Mouse (Mus musculus) liver, embryonic 16.5 days (tissue): ENCODE measurements around the gene Nfe2l1. TPM values are rescaled to one million over a fixed set of nuclear protein-coding genes. Genes with fewer than 3 reads are reported as not detected.

Experiments
- ATAC-seq: fragments of 200-750 bp; cut with Nextera tagmentation; 2 replicates; pipeline ENCODE4 v1.8.0; 2017; ENCODE audit warnings: low read depth, mild to moderate bottlenecking, moderate number of reproducible peaks, moderate library complexity
- H3K27ac ChIP-seq: fragments of 300-500 bp; sonication (generic); 2 replicates; pipeline ENCODE4 v1.5.1; 2014; ENCODE audit warnings: mild to moderate bottlenecking, low read length
- H3K27me3 ChIP-seq: fragments of 300-500 bp; sonication (generic); 2 replicates; pipeline ENCODE4 v1.6.1; 2014; ENCODE audit warnings: low read depth, low read length, mixed read lengths; ENCODE audit not compliant: control insufficient read depth, insufficient read depth
- H3K36me3 ChIP-seq: fragments of 300-500 bp; sonication (generic); 2 replicates; pipeline ENCODE4 v1.6.1; 2014; ENCODE audit warnings: mild to moderate bottlenecking; ENCODE audit not compliant: control insufficient read depth, insufficient read depth
- H3K4me1 ChIP-seq: fragments of 300-500 bp; sonication (generic); 2 replicates; pipeline ENCODE4 v1.6.1; 2014; ENCODE audit warnings: low read depth, low read length, mixed read lengths; ENCODE audit not compliant: control insufficient read depth
- H3K4me2 ChIP-seq: fragments of 300-500 bp; sonication (generic); 2 replicates; pipeline ENCODE4 v1.6.1; 2014; ENCODE audit warnings: low read depth, low read length, mixed read lengths
- H3K4me3 ChIP-seq: fragments of 300-500 bp; sonication (generic); 2 replicates; pipeline ENCODE4 v1.5.1; 2014; ENCODE audit warnings: low read depth, mild to moderate bottlenecking, low read length
- H3K9ac ChIP-seq: fragments of 300-500 bp; sonication (generic); 2 replicates; pipeline ENCODE4 v1.6.1; 2014; ENCODE audit warnings: low read depth, low read length
- H3K9me3 ChIP-seq: fragments of 300-500 bp; sonication (generic); replicated peaks from 2 replicates; pipeline ENCODE4 v1.6.1; 2016; ENCODE audit warnings: low read length; ENCODE audit not compliant: control insufficient read depth
- WGBS: fragments of 180-500 bp; shearing (Covaris S2); extraction: QIAGEN DNeasy Blood & Tissue Kit; methylation state at CpG from one replicate; pipeline ENCODE4 v1.1.7; 2014; ENCODE audit not compliant: insufficient replicate concordance; 5-methylcytosine and 5-hydroxymethylcytosine counted together
- polyA plus RNA-seq: library from polyadenylated mRNA; unstranded; fragments of >200 nt; fragmentation: Nextera tagmentation; extraction: Ambion mirVana; gene quantifications from 2 replicates; pipeline ENCODE4 v1.2.1, GENCODE M21; 2015

Gene Nfe2l1
- polyA plus RNA-seq, 1 experiment from 2014 or later: 20.1 TPM

DNA sequence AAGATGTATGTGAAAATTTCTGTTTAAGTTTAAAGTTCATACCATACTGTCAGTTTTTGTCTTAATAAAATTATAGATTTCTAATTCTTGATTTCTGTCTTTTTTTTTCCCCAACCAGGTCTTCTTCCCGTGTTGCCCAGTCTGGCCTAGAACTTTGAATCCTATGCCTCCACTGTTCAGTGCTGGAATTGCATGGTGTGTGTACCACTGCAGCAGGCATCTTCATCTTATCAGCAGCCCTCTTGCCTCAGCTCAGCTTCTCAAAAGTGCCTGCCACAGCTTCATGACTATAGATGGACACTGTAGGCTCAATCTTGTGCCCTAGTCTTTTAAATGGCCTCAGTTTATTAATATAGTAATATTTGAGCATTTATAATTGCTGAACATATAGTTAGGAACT is 21.7 kb downstream of the Nfe2l1 start:
- Histone ChIP-seq H3K27me3 (no peaks in the 10 kb centered on the region), H3K36me3 (peaks cover 35% of the 10 kb centered on the region), H3K27ac (no peak overlapping the region), H3K9ac (no peak overlapping the region), H3K4me2 (no peak overlapping the region), H3K4me3 (no peak overlapping the region), H3K9me3 (no peaks in the 10 kb centered on the region), H3K4me1 (no peaks in the 10 kb centered on the region)
- no peak for ATAC-seq
- 29% methylated on average over 1 of the region's 1 CpGs for WGBS

DNA sequence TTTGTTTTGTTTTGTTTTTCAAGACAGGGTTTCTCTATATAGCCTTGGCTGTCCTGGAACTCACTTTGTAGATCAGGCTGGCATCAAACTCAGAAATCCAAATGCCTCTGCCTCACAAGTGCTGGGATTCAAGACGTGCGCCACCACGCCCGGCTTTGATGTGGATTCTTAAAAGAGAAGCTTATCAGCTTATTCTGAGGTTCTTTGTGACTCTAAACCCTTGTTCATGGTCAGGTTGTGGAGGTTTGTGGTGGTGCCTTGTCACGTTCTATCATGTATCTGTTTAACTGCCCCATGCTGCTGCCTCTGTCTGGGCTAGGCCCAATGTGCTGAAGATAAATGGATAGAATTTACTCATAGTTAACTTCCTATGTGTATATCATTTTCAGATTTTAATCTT is 24.2 kb downstream of the Nfe2l1 start:
- Histone ChIP-seq H3K4me1 (no peaks in the 10 kb centered on the region), H3K27ac (no peak overlapping the region), H3K9ac (no peak overlapping the region), H3K4me2 (no peak overlapping the region), H3K36me3 (peaks cover 52% of the 10 kb centered on the region), H3K27me3 (no peaks in the 10 kb centered on the region), H3K9me3 (no peaks in the 10 kb centered on the region), H3K4me3 (no peak overlapping the region)
- 72% methylated on average over 5 of the region's 5 CpGs for WGBS
- no peak for ATAC-seq

DNA sequence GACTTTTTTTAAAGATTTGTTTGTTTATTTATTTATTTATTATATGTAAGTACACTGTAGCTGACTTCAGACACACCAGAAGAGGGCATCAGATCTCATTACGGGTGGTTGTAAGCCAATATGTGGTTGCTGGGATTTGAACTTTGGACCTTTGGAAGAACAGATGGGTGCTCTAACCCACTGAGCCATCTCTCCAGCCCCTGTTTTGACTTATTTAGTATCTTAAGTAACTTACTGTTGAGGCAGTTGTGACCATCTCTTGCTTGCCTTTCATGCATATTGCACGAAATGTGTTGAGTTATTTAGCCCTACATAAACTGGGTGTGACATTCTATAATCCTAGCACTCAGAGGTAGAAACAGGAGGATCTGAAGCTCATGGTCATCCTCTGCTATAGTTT is 30.3 kb downstream of the Nfe2l1 start:
- Histone ChIP-seq H3K4me2 (no peak overlapping the region), H3K9me3 (no peaks in the 10 kb centered on the region), H3K27me3 (no peaks in the 10 kb centered on the region), H3K36me3 (peaks cover 29% of the 10 kb centered on the region), H3K27ac (no peak overlapping the region), H3K4me3 (no peak overlapping the region), H3K9ac (no peak overlapping the region), H3K4me1 (no peaks in the 10 kb centered on the region; the same call in 1 of the 2 replicates)
- no peak for ATAC-seq
- 78% methylated on average over 2 of the region's 2 CpGs for WGBS

DNA sequence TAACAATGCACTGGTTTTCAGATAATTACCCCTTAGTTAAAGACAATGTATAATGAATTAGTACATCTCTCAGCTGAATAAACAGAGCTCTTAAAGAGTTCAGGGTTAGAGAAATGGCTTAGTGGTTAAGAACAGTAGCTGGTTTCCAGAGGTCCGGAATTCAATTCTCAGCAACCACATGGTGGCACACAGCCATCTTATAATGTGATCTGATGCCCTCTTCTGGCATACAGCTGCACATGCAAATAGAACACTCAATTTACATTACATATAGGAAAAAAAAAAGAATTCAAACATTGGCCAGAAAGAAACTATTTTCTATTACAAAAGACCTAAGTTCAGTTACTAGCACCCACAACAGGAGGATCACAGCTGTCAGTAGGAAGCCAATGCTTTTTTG is 33.2 kb downstream of the Nfe2l1 start:
- Histone ChIP-seq H3K4me2 (no peak overlapping the region), H3K27me3 (no peaks in the 10 kb centered on the region), H3K9ac (no peak overlapping the region), H3K4me3 (no peak overlapping the region), H3K27ac (no peak overlapping the region), H3K4me1 (no peaks in the 10 kb centered on the region; the same call in 1 of the 2 replicates), H3K36me3 (peaks cover 14% of the 10 kb centered on the region), H3K9me3 (no peaks in the 10 kb centered on the region)
- 71% methylated on average over 1 of the region's 1 CpGs for WGBS
- ATAC-seq: no peak

DNA sequence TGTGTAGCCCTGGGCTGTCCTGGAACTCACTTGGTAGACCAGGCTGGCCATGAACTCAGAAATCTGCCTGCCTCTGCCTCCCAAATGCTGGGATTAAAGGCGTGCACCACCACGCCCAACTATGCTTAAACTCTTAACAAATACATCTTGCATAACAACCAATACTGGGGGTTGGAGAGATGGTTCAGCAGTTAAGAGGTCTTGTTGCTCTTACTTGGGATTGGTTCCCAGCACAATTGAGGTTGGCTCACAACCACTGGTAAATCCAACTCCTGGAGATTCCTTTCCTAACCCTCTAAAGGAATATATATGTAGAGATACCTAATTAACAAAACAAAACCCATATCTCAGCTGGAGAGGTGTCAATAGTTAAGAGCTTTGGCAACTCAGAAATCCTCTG is 33.7 kb downstream of the Nfe2l1 start:
- ATAC-seq: no peak
- Histone ChIP-seq H3K9me3 (no peaks in the 10 kb centered on the region), H3K9ac (no peak overlapping the region), H3K27ac (no peak overlapping the region), H3K4me3 (no peak overlapping the region), H3K36me3 (peaks cover 11% of the 10 kb centered on the region; the same call in 1 of the 2 replicates), H3K4me2 (no peak overlapping the region), H3K4me1 (no peaks in the 10 kb centered on the region; the same call in 1 of the 2 replicates), H3K27me3 (no peaks in the 10 kb centered on the region)
- 83% methylated on average over 2 of the region's 2 CpGs for WGBS

DNA sequence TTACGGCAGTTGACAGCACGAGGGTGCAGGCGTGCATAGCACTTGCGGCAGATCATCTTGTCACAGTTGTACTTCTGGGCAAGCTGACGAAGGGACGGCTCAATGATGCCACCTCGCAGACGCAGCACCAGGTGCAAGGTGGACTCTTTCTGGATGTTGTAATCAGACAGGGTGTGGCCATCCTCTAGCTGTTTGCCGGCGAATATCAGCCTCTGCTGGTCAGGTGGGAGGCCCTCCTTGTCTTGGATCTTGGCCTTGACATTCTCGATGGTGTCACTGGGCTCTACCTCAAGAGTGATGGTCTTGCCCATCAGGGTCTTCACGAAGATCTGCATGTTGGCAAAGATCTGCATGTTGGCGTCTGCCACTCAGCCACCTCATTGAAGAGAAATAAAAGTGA is 34.3 kb downstream of the Nfe2l1 start:
- H3K9ac ChIP-seq: no peak overlapping the region
- H3K9me3 ChIP-seq: no peaks in the 10 kb centered on the region
- H3K4me3 ChIP-seq: no peak overlapping the region
- H3K27me3 ChIP-seq: no peaks in the 10 kb centered on the region
- 81% methylated on average over 13 of the region's 13 CpGs for WGBS
- no peak overlapping the region for H3K4me2 ChIP-seq
- H3K36me3 ChIP-seq: peaks cover 5% of the 10 kb centered on the region; the same call in 1 of the 2 replicates
- no peaks in the 10 kb centered on the region; the same call in 1 of the 2 replicates for H3K4me1 ChIP-seq
- no peak overlapping the region for H3K27ac ChIP-seq
- no peak for ATAC-seq

DNA sequence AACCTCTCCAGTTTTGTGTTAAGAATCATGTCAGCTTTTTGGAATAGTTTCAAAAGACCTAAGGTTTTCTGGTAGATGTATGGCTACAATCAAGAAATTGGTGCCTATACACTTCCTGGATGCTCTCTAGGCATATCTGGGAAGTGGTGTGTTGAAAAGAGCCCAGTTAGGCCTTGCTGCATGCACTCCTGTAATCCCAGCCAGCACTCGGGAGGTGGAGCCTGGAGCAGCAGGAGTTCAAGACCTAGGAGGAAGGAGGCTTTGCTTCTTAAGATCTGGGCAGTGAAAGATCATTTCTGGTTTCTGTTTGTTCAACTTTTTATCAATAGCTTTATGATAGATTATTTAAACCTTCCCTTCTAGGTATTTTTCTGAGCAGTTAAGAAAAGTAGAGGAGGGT is 39.1 kb downstream of the Nfe2l1 start:
- Histone ChIP-seq H3K9me3 (no peaks in the 10 kb centered on the region), H3K4me2 (peak overlapping the region; percentile 72), H3K4me3 (peak overlapping the region; percentile 94; the same call in 1 of the 2 replicates), H3K36me3 (no peaks in the 10 kb centered on the region), H3K9ac (peak overlapping the region; percentile 96), H3K4me1 (peaks cover 9% of the 10 kb centered on the region), H3K27me3 (no peaks in the 10 kb centered on the region), H3K27ac (no peak overlapping the region)
- WGBS: 9% methylated on average over 1 of the region's 1 CpGs
- ATAC-seq: no peak

DNA sequence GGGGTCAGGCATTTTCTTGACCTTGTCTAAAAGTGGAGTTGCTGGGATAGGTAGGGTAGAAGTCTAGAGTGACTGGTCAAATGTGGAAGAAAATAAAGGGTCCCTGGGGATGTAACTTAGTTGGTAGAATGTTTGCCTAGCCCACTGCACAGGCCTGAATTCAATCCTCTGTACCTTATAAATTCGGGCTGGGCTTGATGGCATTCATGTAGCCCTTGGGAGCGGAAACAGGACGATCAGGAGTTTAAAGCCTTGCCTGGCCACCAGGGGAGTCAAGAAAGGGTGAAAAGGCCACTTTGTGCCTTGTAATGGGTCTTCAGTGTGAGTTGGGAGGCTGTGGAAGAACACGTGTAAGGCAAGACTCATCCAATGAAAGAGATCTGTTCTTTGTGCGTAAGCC is 39.8 kb downstream of the Nfe2l1 start:
- H3K9ac ChIP-seq: peak overlapping the region; percentile 96
- H3K36me3 ChIP-seq: no peaks in the 10 kb centered on the region
- H3K4me3 ChIP-seq: peak overlapping the region; percentile 94
- H3K27me3 ChIP-seq: no peaks in the 10 kb centered on the region
- H3K4me1 ChIP-seq: peaks cover 9% of the 10 kb centered on the region
- H3K9me3 ChIP-seq: no peaks in the 10 kb centered on the region
- 5% methylated on average over 5 of the region's 5 CpGs for WGBS
- peak overlapping the region; percentile 95; the same call in 1 of the 2 replicates for H3K27ac ChIP-seq
- peak overlapping the region; percentile 72 for H3K4me2 ChIP-seq
- ATAC-seq: no peak

DNA sequence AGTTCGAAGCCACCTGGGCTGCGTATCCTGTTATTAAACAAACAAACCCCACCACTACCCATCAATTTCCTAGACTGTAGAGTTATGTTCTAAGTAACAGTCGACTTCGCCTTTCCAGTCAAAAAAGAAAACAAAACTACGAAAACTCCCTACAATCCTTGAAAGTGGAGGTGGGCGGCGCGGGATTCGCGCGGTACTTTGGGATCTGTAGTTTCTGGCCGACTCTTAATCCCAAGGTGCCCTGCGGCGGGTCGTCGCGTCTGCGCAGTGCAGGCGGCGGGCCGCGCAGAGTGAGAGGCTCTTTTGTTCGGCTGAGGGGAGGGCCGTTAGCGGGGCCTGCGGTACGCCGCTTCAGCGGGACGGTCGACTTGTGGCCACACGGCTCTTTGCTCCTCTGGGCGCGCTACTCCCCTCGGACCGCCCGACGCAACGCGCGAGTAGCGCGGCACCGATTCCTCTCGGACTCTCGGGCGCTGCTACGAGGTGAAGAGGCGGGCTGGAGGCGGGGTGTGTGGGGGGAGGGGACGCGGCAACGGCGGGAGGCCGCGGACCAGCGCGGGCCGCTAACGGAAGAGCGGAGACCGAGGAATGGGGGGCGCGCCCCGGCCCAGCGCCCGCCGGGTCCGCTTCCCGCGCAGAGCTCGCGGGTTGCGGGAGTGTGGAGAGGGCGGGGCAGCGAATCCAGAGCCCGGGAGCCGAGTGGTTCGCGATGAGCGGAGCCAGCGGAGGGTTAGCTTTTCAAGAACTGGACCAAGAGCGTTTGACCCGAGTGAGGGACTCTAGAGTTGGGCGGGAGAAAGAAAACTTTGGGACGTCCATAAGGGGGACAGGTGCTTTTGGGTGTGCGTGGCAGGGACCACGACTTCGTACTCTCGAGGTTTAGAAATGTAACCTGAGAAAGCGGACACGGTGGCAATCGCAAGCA is 40.6 kb downstream of the Nfe2l1 start, which contains the start of gene Cbx1:
Gene Cbx1 (plus strand): TSS at position 257 of the 925 bp plus-strand sequence.
- peaks cover 9% of the 10 kb centered on the region for H3K4me1 ChIP-seq
- ATAC-seq: peak; percentile 97
- WGBS: 1% methylated on average over 92 of the region's 93 CpGs

More for the DNA sequence above, 40.6 kb downstream of the Nfe2l1 start, which contains the start of gene Cbx1:
- Histone ChIP-seq H3K36me3 (no peaks in the 10 kb centered on the region), H3K27ac (peak within 1 kb of the TSS; percentile 95), H3K9me3 (no peaks in the 10 kb centered on the region), H3K4me2 (peak within 1 kb of the TSS; percentile 72), H3K4me3 (peak within 1 kb of the TSS; percentile 94), H3K9ac (peak within 1 kb of the TSS; percentile 96), H3K27me3 (no peaks in the 10 kb centered on the region)
